Mouse (Mus musculus) lung, postnatal 10 days (tissue): ENCODE data around the gene Cd300lf.

Experiments used
- DNase-seq: peaks from one replicate; pipeline ENCODE4 v3.0.0; 2021

Cd300lf gene

DNA sequence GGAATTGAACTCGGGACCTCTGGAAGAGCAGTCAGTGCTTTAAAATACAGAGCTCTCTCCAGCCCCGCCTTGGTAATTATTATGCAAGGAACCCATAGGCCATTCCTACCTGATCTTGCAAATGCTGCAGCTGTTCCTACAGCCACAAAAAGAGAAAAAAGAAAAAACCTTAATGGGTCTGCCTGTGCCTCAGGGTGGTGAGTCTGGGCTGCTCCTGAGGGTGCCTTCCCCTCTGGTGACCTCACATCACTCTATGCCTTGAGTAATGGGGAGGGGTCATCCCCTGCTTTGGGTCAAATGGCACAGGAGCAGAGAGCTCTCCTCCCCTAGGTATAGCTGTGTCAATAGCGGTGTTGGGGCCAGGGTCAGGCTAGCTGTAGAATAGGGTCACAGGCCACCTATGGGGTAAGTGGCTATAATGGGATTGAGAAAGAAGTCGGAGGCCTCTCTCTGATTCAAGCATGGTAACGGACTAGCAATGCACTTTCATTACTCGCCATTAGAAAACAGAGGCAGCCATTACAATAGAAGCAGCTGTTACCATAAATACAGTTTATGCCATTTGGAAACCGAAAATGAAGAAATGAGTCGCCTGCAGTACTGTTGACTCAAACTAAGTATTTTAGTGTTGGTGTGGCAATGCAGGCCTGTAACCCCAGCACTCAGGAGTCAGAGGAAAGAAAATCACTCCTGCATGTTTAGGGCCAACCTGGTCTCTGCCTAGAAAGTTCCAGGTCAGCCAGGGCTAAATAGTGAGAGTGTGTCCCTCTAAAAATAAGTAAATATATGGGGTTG lies 28.8 kb downstream of the Cd300lf start:
- no peak for DNase-seq

DNA sequence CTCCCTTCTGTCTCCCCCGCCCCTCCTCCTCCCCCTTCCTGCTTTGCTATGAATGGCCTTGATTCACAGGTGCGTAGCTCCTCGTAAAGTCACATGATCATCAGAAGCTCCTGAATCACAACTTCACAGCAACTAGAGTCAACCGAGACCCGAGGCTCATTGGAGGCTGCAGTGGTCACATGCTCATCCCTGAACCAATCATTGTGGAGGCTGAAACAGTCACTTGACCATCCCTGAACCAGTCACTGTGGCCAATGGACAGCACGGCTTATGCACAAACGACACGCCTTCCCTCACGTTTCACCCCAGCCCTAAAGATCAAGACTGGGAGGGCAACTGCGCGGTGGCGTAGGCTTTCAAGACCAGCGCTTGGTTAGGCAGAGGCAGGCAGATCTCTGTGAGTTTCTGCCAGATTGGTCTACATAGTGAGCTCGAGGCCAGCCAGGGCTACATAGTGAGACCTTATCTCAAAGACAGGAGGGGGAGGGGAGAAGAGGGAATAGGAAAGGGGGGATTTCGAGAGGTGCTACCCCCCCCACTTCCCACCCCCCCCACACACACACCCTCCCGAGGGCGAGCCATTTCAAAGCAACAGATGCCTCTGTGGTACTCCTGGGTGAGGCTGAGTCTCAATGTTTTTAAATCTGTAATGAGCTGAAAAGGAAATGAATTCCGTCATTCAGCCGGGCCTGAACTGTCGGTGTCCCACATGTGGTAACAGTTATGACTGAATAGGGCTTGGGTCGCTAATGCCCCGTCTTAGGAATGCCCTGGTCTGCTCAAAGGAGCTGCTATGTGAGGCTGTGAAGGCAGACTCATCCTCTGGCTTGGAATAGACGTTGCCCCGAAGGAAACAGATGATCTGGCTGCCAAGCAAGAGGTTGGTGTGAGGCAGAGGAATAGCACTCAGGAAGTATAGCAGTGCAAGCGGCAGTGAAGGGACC lies 30.1 kb downstream of the Cd300lf start:
- DNase-seq, result no peak

DNA sequence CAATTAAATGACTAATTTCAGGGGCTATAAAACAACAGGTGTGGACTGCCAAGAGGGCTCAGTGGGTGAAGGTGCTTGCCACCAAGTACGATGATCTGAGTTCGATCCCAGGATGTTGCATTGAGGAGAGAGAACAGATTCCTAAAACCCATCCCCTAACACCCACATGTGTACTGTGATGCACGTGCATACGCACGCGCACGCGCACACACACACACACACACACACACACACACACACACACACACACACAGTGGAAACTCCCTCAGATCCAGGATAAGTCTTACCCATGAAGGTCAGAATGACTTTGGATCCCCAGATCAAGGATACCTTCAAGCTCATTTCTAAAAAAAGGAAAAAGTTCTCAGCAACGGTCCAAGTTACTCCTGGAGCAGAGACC lies 31.7 kb downstream of the Cd300lf start:
- DNase-seq, result no peak

DNA sequence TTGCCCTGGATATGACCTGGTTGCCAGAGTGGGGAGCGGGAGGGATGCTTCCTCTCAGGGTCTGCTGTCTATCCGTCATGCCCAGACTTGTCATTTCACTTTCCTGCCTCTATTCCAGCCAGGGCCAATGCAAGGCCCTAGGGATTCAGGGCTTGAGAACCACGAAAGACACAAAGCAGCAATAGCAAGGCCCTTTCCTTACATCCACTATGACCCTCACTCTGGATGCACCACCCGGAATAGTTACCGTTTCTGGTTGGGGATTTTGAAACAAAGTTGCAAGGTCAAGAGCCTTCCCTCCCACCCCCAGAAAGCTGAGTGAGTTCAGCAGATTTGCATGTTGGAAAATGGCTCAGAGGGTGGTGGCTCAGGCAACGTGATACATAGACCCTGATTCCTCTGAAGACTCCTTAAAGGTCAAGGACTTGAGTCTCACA lies 32.2 kb downstream of the Cd300lf start:
- no peak for DNase-seq

DNA sequence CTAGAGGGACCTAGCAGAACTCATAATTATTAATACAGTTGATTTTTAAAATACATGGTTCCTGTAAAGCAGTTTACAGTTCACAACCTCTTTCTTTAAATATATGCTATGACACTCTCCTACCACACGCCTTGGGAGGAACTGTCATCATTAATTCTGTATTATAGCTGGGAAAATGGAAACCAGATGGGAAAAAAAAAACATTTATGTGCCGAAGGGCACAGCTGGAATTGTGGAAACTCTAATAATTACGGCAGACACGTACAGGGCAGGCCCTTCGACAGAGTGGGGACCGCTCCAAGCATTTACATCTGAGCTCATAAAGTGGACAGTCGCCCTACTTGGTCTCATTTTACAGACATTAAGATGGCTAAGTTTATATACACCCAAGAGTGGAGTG lies 33.1 kb downstream of the Cd300lf start:
- DNase-seq, result no peak

DNA sequence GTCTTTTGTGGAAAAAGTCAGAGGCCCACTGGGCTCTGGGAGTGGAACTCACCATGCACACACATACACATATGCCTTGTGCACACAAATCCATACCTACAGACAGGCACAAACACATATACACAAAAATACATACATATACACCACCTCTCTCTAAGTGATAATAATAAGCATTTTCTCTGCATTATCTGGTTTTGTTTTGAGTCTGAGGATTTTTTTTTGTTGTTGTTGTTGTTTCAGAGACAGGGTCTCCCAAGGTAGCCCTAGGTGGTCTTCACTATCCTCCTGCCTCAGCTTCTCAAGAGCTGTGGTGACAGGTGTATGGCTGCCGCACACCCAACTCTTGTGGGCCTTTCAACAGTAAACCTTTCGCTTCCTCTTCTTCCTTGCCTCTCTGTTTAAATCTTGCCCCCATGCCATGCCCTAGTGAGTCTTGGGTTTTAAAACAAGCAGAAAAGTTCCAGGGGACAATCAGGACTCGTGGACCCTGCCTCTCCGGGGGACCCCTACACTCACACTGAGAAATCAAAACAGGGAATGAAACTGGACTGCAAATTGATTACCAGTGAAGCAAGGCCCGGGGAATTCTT lies 33.7 kb downstream of the Cd300lf start:
- no peak for DNase-seq

GRCm38 (mm10) chr11:115099241-115099840 lies 34.5 kb downstream of the Cd300lf start:
- DNase-seq, result no peak

GRCm38 (mm10) chr11:115098203-115098932 lies 35.4 kb downstream of the Cd300lf start:
- DNase-seq, result peak; percentile 35

DNA sequence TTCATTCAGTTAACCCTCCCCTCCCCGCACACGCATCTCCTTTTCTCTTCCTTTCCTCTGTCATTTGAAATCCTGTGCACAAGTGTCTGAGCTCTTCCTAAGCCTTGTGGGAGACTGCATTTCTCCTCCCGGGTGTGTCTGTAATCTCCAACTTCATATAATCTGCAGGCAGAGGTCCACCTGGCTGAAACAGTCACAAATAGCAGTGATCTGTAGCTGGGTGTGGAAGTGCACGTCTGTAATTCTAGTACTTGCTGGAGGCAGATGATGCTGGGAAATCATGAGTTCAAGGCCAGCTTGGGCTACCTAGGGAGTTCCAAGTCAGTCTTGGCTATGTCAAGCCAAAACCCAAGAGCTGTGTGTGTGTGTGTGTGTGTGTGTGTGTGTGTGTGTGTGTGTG lies 41.7 kb downstream of the Cd300lf start:
- no peak for DNase-seq

- no peak for DNase-seq
Observed at GRCm38 (mm10) chr11:115091362-115091901, 42.4 kb downstream of the Cd300lf start, which contains the start of gene Rab37. Gene Rab37 (plus strand): TSS chr11:115091431.

DNA sequence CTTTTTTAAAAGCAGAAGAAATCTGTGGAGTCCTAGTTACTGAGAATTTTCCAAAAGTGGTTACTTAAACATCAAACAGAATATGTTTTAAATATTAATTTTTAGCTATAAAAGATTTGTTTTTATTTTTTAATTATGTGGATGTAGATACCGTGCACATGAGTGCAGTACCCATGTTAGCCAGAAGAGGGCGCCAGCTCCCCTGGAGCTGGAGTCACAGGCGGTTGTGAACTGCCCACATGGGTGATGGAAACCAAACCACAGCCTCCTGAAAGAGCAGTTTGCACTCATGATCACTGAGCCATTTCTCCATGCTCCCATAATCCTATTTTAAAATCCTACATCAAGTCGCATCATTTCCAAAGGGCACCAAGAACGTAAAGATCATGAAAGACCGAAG lies 43.9 kb downstream of the Cd300lf start:
- no peak for DNase-seq

- no peak for DNase-seq
Observed at GRCm38 (mm10) chr11:115086213-115086612, 47.6 kb downstream of the Cd300lf start.

DNA sequence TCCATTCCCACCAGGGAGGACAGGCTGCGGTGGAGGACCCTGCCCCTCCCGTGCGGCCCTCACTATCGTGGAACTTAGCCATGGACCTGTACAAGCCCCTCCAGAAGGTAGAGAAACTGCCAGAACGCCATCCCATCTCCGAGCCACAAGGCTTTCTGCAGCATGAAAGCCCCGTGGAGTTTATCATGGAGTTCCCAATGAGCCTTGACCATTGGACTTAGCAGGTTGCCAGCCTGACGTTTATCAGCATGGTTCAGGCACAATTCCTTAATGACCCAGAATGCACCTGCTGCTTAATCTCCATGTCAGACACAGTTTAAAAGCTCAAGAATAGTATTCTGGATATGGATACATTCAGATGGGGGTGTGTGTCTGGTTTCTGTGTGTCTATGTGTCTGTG lies 48.7 kb downstream of the Cd300lf start:
- DNase-seq, result no peak

GRCm38 (mm10) chr11:115084595-115084994 lies 49.2 kb downstream of the Cd300lf start:
- DNase-seq, result no peak

GRCm38 (mm10) chr11:115083376-115084139 lies 50.2 kb downstream of the Cd300lf start:
- peak; percentile 82 for DNase-seq

- DNase-seq, result no peak
Observed at GRCm38 (mm10) chr11:115082196-115082595, 51.6 kb downstream of the Cd300lf start.

DNA sequence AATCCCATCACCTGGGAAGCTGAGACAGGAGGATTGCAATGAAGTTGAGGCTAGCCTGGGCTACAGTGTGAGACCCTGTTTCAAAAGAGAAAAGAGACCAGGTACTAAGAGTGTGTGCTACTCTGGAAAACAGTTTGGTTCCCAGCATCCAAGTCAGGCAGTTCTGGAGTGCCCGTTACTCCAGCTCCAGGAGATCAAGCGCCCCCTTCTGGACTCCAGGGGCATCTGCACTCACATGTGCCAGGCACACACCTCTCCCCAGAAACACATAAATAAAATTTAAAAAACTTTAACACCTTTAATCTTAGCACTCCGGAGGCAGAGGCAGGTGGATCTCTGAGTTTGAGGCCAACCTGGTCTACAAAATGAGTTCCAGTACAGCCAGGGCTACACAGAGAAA lies 52.4 kb downstream of the Cd300lf start:
- no peak for DNase-seq

DNA sequence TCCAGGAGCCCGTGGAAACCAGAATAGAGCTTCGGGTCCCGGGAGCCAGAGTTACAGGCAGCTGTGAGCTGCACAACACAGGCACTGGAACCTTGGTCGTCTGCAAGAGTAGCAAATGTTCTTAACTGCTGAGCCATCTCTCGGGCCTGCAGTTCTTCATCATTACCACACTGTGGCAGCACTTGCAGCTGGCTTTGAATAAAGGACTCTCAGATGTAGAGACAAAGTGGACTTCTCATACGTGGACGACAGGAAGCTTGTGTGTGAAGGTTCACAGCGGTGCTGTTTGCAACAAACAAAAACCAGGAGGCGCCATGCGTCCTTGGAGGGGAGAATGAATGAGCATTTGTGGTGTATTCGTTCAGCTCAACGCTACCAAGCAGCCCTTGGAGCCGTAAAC lies 52.9 kb downstream of the Cd300lf start:
- peak; percentile 60 for DNase-seq

DNA sequence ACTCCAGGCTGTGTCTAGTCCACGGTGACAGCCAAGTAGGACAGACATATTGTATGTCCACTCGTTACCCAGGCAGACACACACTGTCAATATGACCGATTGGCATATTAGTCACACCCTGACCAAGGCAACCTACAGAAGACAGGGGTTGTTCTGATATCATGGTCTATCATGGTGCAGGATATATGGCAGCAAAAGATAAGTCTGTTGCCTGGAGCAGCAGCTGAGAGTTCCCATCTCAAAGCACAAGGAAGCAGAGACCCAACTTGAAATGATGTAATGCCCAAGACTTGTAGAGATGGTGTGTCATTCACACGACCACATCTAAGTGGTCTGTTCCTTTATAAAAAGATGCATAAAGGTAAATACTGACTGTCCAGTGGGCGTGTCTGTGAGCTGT lies 55.1 kb downstream of the Cd300lf start:
- no peak for DNase-seq

- no peak for DNase-seq
Observed at GRCm38 (mm10) chr11:115077436-115077835, 56.4 kb downstream of the Cd300lf start.

DNA sequence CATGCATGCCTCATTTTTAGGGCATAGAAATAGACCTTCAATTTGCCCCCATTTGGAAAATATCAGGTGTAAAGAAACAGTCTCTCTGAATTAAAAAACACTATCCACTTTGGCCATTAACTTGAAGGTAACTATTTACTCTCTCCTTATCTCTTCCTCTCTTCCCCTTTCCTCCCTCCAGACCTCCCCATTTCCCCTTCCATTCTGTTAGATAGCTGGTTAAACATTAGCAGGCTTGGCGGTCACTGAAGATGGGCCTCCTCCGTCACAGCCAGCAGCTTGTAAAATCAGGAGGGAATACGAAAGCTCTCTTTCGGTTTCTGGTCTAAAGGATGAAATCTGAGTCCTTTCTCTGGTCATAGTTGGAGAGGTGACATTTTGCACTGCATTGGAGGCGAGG lies 57.9 kb downstream of the Cd300lf start:
- no peak for DNase-seq
